In the genomic region with DNA sequence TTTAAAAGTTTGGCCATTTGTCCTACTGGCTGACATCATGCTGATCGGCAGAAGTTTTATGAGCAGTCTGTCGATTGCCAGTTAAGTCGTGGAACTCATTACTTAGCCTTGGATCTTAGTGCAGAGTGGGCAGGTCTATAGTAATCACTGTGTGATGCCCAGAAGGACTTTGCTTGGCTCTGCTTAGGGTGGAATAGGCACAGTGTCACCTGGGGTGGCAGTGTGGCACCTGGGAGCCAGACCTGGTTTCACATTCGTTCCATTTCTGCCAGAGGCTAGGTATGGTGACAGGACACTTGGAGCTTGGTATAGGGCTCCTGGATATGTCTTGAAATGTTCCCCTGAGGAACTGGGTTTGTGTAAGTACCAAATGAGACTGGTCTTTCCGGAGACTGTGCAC, we compare ENCODE assay signal across 31 mouse cellular contexts.
"Had no signal": no experiment of that assay in that cellular context is flagged by ENCODE, and none has a peak within 500 bp of the region (broad histone marks: within the 10 kb centered on the region; RNA-seq: fewer than 3 reads in every experiment).

No protein-coding gene starts in this region.

- H3K9ac ChIP-seq: limb, embryonic 12.5 days; limb, embryonic 13.5 days; limb, embryonic 15.5 days; liver, embryonic 12.5 days; liver, embryonic 13.5 days; liver, embryonic 14.5 days; liver, embryonic 15.5 days; liver, postnatal 0 days; lung, embryonic 14.5 days; lung, embryonic 15.5 days; midbrain, embryonic 12.5 days; midbrain, embryonic 13.5 days; midbrain, embryonic 15.5 days; neural tube, embryonic 12.5 days; neural tube, embryonic 13.5 days had no signal

- H3K4me2 ChIP-seq: limb, embryonic 12.5 days; limb, embryonic 13.5 days; limb, embryonic 15.5 days; liver, embryonic 11.5 days; liver, embryonic 12.5 days; liver, embryonic 13.5 days; liver, embryonic 15.5 days; lung, embryonic 14.5 days; lung, embryonic 15.5 days; midbrain, embryonic 12.5 days; midbrain, embryonic 13.5 days; midbrain, embryonic 15.5 days; neural tube, embryonic 12.5 days; neural tube, embryonic 13.5 days had no signal

- H3K4me3 ChIP-seq: limb, embryonic 10.5 days; limb, embryonic 12.5 days; limb, embryonic 13.5 days; limb, embryonic 15.5 days; liver, embryonic 12.5 days; liver, embryonic 13.5 days; liver, embryonic 15.5 days; lung, embryonic 15.5 days; megakaryocyte, embryonic 14.5 days; midbrain, embryonic 10.5 days; midbrain, embryonic 12.5 days; midbrain, embryonic 13.5 days; midbrain, embryonic 15.5 days; myocyte; neural tube, embryonic 12.5 days; neural tube, embryonic 13.5 days had no signal

- H3K27ac ChIP-seq: limb, embryonic 10.5 days; limb, embryonic 12.5 days; limb, embryonic 13.5 days; limb, embryonic 15.5 days; liver, embryonic 12.5 days; liver, embryonic 13.5 days; liver, embryonic 14.5 days; liver, embryonic 15.5 days; lung, embryonic 15.5 days; macrophage; midbrain, embryonic 10.5 days; midbrain, embryonic 12.5 days; midbrain, embryonic 13.5 days; midbrain, embryonic 15.5 days; neural tube, embryonic 12.5 days; neural tube, embryonic 13.5 days had no signal

- ATAC-seq: liver, embryonic 12.5 days; liver, postnatal 0 days; lung, postnatal 0 days; midbrain, embryonic 13.5 days; midbrain, embryonic 15.5 days; midbrain, embryonic 16.5 days had no signal

- DNase-seq: left cerebral cortex, postnatal 4 days; liver; liver, embryonic 13.5 days; liver, postnatal 0 days; lung, adult 18-20 months; lung, adult 2 months; lung, embryonic 14.5 days; lung, postnatal 10 days; lung, postnatal 14 days; lung, postnatal 36 days; lung, postnatal 4 days had no signal

- H3K27me3 ChIP-seq: limb, embryonic 15.5 days; liver, embryonic 12.5 days; liver, embryonic 13.5 days; liver, embryonic 15.5 days; lung, embryonic 15.5 days; megakaryocyte, embryonic 14.5 days; midbrain, embryonic 13.5 days; midbrain, embryonic 15.5 days; neural tube, embryonic 12.5 days; neural tube, embryonic 13.5 days had no signal

- H3K9me3 ChIP-seq: limb, embryonic 10.5 days; limb, embryonic 12.5 days; limb, embryonic 13.5 days; limb, embryonic 15.5 days; liver, embryonic 12.5 days; liver, embryonic 13.5 days; liver, embryonic 15.5 days; lung, embryonic 15.5 days; megakaryocyte, embryonic 14.5 days; midbrain, embryonic 10.5 days; midbrain, embryonic 12.5 days; midbrain, embryonic 13.5 days; midbrain, embryonic 15.5 days; neural tube, embryonic 12.5 days; neural tube, embryonic 13.5 days had no signal

- H3K36me3 ChIP-seq: limb, embryonic 10.5 days; limb, embryonic 12.5 days; limb, embryonic 13.5 days; limb, embryonic 15.5 days; liver, embryonic 12.5 days; liver, embryonic 15.5 days; lung, embryonic 15.5 days; midbrain, embryonic 10.5 days; midbrain, embryonic 12.5 days; midbrain, embryonic 13.5 days; midbrain, embryonic 15.5 days; neural tube, embryonic 12.5 days; neural tube, embryonic 13.5 days had no signal
